Mouse (Mus musculus) kidney, embryonic 15.5 days (tissue): ENCODE measurements at regions not wholly inside any gene's neighbourhood (a gene's known extent, or its start where the extent isn't known, plus 50 kb on each side); places are given as distances from the start of the nearest gene placed in this dataset.

Experiments used
- ATAC-seq: fragments of 200-750 bp; cut with Nextera tagmentation; replicated peaks from 2 replicates; pipeline ENCODE4 v1.8.0; 2017; ENCODE audit warnings: moderate TSS enrichment; ENCODE audit not compliant: low FRiP score
- H3K27ac ChIP-seq: fragments of 300-500 bp; sonication (generic); 2 replicates; pipeline ENCODE4 v1.5.1; 2015; ENCODE audit warnings: mild to moderate bottlenecking, inconsistent platforms
- H3K27me3 ChIP-seq: fragments of 300-500 bp; sonication (generic); 2 replicates; pipeline ENCODE4 v1.6.1; 2015; ENCODE audit warnings: inconsistent platforms
- H3K36me3 ChIP-seq: fragments of 300-500 bp; sonication (generic); 2 replicates; pipeline ENCODE4 v1.6.1; 2015; ENCODE audit warnings: inconsistent platforms
- H3K4me1 ChIP-seq: fragments of 300-500 bp; sonication (generic); 2 replicates; pipeline ENCODE4 v1.6.1; 2015; ENCODE audit warnings: inconsistent platforms
- H3K4me2 ChIP-seq: fragments of 300-500 bp; sonication (generic); 2 replicates; pipeline ENCODE4 v1.6.1; 2015; ENCODE audit warnings: moderate library complexity, mild to moderate bottlenecking, inconsistent platforms
- H3K4me3 ChIP-seq: fragments of 300-500 bp; sonication (generic); replicated peaks from 2 replicates; pipeline ENCODE4 v1.5.1; 2015; ENCODE audit warnings: mild to moderate bottlenecking, inconsistent platforms
- H3K9ac ChIP-seq: fragments of 300-500 bp; sonication (generic); 2 replicates; pipeline ENCODE4 v1.6.1; 2015; ENCODE audit warnings: mild to moderate bottlenecking, inconsistent platforms
- H3K9me3 ChIP-seq: fragments of 300-500 bp; sonication (generic); replicated peaks from 2 replicates; pipeline ENCODE4 v1.6.1; 2016; ENCODE audit warnings: inconsistent platforms
- WGBS: fragments of 180-500 bp; shearing (Covaris S2); methylation state at CpG from one replicate; pipeline ENCODE4 v1.1.7; 2015; ENCODE audit warnings: mixed read lengths; 5-methylcytosine and 5-hydroxymethylcytosine counted together

DNA sequence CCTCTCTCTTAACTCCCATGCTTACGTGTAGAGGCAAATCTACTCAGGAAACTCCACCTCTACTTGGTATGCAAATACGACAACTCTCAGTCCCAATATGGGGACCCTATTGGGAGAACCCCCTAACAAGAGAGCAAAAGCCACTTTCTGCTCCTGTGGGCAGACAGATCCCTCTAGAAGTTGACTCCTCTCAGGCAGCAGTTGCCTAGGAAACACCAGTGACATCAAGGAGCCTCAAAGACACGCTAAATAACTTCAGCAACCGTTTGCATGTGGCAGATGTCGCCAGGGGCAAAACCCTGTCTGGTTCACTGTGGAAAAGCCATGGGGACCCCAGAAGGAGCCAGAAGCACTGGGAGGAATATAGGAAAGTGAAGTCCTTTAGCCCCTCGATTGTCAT, 147.5 kb downstream of the Rybp start:
- Histone ChIP-seq H3K4me2 (no peak overlapping the region), H3K9me3 (no peaks in the 10 kb centered on the region), H3K4me1 (peaks cover 26% of the 10 kb centered on the region), H3K27me3 (peaks cover 47% of the 10 kb centered on the region), H3K9ac (no peak overlapping the region), H3K27ac (no peak overlapping the region), H3K36me3 (no peaks in the 10 kb centered on the region), H3K4me3 (no peak overlapping the region)
- no peak for ATAC-seq
- 48% methylated on average over 6 of the region's 6 CpGs for WGBS

DNA sequence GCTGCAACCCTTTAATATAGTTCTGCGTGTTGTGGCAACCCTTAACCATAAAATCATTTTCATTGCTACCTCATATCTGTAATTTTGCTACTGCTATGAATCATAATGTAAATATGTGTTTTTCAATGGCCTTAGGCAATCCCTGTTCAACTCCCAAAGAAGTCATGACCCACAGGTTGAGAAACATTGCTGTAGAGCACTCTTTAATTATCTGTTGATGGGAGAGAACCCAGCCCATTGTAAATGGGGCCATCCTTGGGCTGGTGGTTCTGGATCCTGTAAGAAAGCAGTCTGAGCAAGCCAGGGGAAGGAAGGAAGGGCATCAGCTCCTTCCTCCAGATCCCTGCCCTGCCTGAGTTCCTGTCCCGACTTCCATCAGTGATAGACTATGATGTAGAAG, 148.6 kb downstream of the Rybp start:
- Histone ChIP-seq H3K4me2 (no peak overlapping the region), H3K27ac (no peak overlapping the region), H3K4me1 (peaks cover 16% of the 10 kb centered on the region), H3K36me3 (no peaks in the 10 kb centered on the region), H3K27me3 (peaks cover 47% of the 10 kb centered on the region), H3K4me3 (no peak overlapping the region), H3K9me3 (no peaks in the 10 kb centered on the region), H3K9ac (no peak overlapping the region)
- no peak for ATAC-seq
- 83% methylated on average over 2 of the region's 2 CpGs for WGBS

DNA sequence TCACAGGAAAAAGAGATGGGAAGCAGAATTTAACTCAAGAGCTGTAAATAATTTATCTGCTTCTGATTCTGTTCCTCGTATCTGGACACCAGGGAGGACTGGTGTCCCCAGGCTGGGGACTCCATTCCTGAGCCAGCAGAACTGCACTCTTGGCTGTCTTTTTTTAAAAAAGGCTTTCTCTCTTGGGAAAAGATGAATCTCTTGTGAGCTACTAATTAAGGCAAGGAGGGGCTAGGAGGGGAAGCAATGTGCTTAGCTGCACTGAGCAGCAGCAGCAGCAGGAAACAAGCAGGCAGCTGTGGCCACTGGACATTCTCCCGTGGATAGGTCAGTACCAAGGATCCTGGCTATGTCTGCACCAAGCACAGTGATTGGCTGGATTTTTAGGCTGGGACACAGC, 152.1 kb downstream of the Rybp start:
- Histone ChIP-seq H3K4me1 (peaks cover 5% of the 10 kb centered on the region), H3K9me3 (no peaks in the 10 kb centered on the region), H3K27ac (no peak overlapping the region), H3K27me3 (peaks cover 31% of the 10 kb centered on the region), H3K9ac (no peak overlapping the region), H3K4me2 (no peak overlapping the region), H3K36me3 (no peaks in the 10 kb centered on the region), H3K4me3 (no peak overlapping the region)
- no peak for ATAC-seq
- WGBS, result 19% methylated on average over 2 of the region's 2 CpGs

DNA sequence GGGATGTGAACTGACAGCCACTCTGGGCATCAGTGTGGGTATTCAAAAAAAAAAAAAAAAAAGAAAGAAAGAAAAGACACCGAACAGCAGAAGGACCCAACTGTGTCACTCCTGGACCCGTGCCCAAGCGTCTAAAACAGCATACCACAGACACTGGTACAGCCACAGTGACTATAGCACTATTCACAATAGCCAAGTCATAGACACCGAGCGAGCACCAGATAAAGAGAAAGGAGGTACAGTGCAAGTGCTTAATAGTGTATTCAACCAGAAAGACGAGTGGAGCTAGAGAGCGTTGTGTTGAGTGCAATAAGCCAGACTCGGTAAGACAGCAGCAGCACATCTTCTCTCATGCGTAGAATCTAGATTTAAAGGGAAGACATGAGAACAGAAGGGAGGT, 153.3 kb downstream of the Rybp start:
- H3K4me1 ChIP-seq, result peaks cover 4% of the 10 kb centered on the region
- H3K4me3 ChIP-seq, result no peak overlapping the region
- no peak for ATAC-seq
- no peak overlapping the region for H3K27ac ChIP-seq
- H3K36me3 ChIP-seq, result no peaks in the 10 kb centered on the region
- H3K9me3 ChIP-seq, result no peaks in the 10 kb centered on the region
- peaks cover 25% of the 10 kb centered on the region; the same call in 1 of the 2 replicates for H3K27me3 ChIP-seq
- H3K4me2 ChIP-seq, result no peak overlapping the region
- 85% methylated on average over 9 of the region's 9 CpGs for WGBS
- no peak overlapping the region for H3K9ac ChIP-seq

DNA sequence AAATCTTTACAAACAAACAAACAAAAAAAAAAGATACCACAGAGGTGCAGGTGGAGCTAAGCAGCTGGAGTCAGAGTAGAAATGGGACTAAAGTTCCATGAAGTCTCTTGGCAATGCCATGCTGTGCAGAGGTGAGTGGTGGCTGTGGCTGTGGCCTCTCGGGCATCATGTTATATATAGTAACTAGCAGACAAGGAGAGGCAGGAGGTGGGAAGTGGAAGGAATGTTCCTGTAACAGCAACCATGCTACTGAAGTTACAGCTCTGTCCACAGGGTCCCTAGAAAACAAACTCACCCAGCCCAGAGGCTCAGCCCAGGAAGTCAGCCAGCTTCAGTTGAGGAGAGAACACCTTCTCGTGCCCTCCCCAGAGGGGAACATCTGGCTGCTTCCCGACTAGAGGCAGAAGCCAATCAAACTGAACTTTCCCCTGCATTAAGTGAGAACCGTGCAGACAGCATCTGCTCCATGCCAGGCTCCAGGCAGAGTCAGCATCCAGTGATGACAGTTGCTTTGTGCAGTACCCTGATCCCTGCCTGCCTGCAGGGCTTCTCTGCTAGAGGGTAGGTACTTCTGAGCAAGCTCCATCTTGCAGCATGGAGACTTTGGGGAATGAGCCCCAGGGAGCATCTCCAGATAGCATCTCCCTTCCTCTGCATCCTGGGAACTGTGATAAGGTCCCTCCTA, 154.2 kb downstream of the Rybp start:
- 35% methylated on average over 4 of the region's 4 CpGs for WGBS

DNA sequence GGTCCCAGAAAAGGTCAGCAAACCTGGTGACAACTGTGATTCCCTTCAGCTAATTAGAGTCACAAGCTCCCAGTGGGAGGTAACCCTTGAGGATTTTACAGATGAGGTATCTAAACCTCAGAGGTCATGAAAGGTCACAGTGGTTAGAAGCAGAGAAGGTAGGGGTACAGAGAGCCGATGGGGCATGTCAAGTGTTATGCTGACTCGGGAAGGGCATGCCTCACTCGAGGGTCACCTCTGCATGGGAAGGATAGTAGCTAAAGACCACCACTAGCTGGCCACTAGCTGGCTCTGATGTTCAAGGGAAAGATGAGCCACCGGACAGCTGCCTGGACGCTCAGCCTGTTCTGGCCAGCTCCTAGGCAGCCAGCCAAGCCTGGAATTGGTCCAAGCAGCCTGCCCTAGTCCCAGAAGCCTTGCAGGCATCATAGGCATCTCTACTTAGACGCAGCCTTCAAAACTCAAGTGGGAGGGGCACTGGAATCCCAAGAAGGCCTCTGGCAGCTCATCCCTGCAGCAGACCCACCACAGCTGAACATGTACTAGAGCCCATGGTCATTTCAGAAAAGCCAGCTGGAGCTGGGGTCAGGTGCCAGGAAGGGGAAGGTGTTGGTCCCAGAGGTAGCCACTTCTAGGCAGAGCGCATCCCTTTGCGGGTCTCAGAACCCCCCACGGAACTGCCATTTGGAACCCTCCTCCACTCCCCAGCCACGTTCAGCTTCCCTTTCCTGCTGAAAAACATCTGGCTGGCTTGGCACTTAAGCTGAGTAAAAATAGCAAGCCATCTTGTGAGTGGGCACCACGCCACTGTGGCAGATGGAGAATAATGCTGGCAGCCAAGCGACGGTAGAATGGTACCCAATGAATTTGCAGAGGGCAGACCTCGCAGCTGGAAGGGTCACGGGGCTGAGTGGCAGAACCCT, 159.8 kb downstream of the Rybp start:
- Histone ChIP-seq H3K4me1 (peaks cover 15% of the 10 kb centered on the region), H3K27ac (no peak overlapping the region), H3K4me2 (no peak overlapping the region), H3K9me3 (no peaks in the 10 kb centered on the region), H3K27me3 (peaks cover 5% of the 10 kb centered on the region; the same call in 1 of the 2 replicates), H3K4me3 (no peak overlapping the region), H3K9ac (no peak overlapping the region), H3K36me3 (no peaks in the 10 kb centered on the region)
- 33% methylated on average over 15 of the region's 15 CpGs for WGBS
- ATAC-seq, result peak; percentile 62

More for the DNA sequence above, 154.2 kb downstream of the Rybp start:
- H3K9ac ChIP-seq, result no peak overlapping the region
- H3K27ac ChIP-seq, result no peak overlapping the region
- H3K9me3 ChIP-seq, result no peaks in the 10 kb centered on the region
- no peaks in the 10 kb centered on the region for H3K36me3 ChIP-seq
- H3K4me3 ChIP-seq, result no peak overlapping the region
- H3K27me3 ChIP-seq, result peaks cover 21% of the 10 kb centered on the region; the same call in 1 of the 2 replicates
- H3K4me2 ChIP-seq, result no peak overlapping the region
- H3K4me1 ChIP-seq, result peaks cover 4% of the 10 kb centered on the region
- no peak for ATAC-seq

DNA sequence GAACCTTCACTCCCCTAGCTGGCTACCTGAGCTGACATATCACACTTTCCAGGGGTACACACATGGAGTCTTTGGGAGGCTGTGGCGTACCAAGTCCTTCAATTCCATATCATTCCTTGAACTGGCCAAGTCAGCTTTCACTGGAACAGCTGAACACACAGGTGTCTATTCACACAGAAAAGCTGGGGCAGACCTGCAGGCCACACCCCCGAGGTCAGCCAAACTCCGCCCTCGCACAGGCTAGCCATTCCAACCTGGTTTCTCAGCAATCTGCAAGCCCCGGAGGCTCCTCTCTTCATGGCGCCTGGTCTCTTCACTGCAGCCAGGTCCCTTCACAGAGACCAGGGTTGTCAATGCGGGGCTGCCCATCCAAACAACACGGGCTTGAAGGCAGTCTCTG, 160.5 kb downstream of the Rybp start:
- Histone ChIP-seq H3K4me3 (no peak overlapping the region), H3K4me1 (peaks cover 15% of the 10 kb centered on the region), H3K9me3 (no peaks in the 10 kb centered on the region), H3K27ac (no peak overlapping the region), H3K27me3 (peaks cover 11% of the 10 kb centered on the region; the same call in 1 of the 2 replicates), H3K4me2 (no peak overlapping the region), H3K36me3 (no peaks in the 10 kb centered on the region), H3K9ac (no peak overlapping the region)
- 61% methylated on average over 8 of the region's 8 CpGs for WGBS
- ATAC-seq, result no peak

DNA sequence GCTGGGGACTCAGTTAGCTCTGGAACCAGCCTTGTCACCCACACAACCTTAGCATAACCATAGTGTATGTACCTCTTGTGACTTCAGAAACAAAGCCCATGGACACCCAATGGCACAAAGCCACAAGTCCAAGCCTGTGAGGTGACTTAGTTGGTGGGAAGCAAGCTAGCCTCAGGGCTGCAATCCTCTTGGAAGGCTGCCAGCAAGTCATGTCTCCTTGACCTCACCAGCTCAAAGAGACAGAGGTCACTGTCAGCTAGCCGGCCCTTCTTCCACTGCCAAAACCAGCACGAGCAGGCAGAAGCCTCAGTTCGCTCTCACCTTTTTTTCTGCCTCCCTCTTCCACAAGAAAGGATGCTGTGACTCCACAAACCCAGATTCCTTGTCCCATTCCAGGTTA, 161.0 kb downstream of the Rybp start:
- no peak overlapping the region for H3K4me2 ChIP-seq
- no peak overlapping the region for H3K9ac ChIP-seq
- no peaks in the 10 kb centered on the region for H3K9me3 ChIP-seq
- no peak overlapping the region for H3K27ac ChIP-seq
- peaks cover 15% of the 10 kb centered on the region for H3K4me1 ChIP-seq
- H3K36me3 ChIP-seq, result no peaks in the 10 kb centered on the region
- no peak overlapping the region for H3K4me3 ChIP-seq
- ATAC-seq, result no peak
- peaks cover 15% of the 10 kb centered on the region for H3K27me3 ChIP-seq
- 81% methylated on average over 3 of the region's 3 CpGs for WGBS

DNA sequence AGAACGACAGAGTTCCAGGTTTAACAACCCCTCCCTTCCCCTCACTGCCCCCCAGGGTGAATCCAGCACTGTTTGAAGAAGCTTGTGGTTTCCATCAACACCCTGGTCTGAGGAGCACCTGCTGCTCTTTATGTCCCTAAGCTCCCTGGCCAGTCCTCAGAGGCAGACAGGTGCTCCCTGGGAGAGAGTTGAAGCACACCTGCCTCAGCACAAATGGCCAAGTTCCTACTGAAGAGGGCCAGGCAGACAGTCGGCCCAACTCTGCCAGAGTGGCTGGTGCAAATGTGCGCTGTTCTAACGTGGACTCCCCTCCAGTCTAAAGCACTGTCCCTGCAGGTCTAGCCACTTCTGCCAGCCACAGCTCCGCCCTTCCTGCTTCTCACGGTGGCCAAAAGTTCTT, 166.0 kb downstream of the Rybp start:
- Histone ChIP-seq H3K9me3 (no peaks in the 10 kb centered on the region), H3K4me1 (0 out of 2 replicates have a peak, but pooled peaks cover 11% of the 10 kb centered on the region), H3K9ac (no peak overlapping the region), H3K27ac (no peak overlapping the region), H3K4me2 (no peak overlapping the region), H3K27me3 (peaks cover 21% of the 10 kb centered on the region), H3K36me3 (no peaks in the 10 kb centered on the region), H3K4me3 (no peak overlapping the region)
- WGBS, result 56% methylated on average over 6 of the region's 6 CpGs
- ATAC-seq, result no peak

DNA sequence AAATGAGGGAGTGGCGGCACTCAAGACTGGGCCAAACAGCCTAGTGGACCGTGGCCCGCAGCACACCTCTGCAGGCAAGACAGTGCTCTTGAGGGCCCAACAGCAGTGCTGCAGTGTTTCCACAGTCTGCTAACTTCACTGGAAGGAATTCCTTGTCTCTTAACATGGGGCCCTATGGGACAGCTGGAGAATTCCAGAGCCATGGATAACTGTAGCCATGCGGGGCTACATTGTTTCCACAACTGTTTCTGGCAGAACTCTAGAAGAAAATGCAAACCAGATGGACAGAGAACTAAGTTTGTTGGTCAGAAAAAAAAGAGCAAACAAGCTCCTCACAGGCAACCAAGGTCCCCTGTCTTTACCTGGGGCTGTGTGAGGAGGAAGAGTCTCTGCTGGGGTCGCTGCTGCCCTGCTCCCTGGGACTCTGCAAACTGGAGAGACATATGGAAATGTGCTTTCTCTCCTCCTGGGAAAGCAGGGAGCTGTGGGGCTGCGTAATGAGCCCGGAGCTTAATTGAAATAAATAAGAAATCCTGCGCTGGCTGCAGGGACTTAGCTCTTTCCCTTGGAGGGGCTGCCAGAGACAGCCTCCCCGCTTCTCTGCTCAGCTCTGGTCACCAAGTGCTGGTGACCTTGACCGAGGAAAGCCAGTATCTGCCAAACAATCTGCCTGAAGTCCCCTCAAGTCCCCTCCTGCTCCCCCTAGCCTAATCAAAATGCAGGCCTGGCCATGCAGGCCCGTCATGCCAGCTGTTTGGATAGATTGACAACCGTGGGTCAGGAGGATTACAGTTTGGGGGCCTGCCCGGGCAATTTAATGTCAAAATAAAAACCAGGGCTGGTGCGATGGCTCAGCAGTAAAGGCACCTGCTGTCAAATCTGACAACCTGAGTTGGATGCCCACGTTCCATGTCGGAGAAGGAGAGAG, 167.0 kb downstream of the Rybp start:
- no peak overlapping the region for H3K4me2 ChIP-seq
- ATAC-seq, result no peak
- WGBS, result 72% methylated on average over 16 of the region's 16 CpGs
- H3K36me3 ChIP-seq, result no peaks in the 10 kb centered on the region
- no peaks in the 10 kb centered on the region for H3K9me3 ChIP-seq
- H3K4me1 ChIP-seq, result 0 out of 2 replicates have a peak, but pooled peaks cover 11% of the 10 kb centered on the region
- peaks cover 24% of the 10 kb centered on the region for H3K27me3 ChIP-seq
- H3K4me3 ChIP-seq, result no peak overlapping the region
- 0 out of 2 replicates have a peak overlapping the region, but pooled peaks have one; percentile 13 for H3K27ac ChIP-seq
- no peak overlapping the region for H3K9ac ChIP-seq

DNA sequence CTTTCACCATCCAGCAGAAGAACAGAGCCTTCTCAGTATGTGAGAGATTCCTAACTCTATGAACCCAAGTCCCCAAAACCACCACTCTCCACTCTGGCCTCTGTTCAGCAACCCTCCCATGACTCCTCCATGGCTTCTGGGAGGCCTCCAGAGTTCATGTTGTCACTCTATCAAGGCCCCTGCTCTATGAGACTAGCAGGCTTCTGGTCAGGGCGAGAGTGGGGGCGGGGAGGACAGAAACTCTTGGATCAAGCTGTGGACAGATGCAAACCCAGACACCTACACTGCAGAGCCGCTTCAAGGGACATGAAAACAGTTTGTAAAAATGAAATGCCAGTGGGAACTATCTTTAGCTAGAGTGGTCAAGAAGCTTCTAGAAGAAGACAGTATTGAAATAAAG, 170.2 kb downstream of the Rybp start:
- Histone ChIP-seq H3K36me3 (no peaks in the 10 kb centered on the region), H3K4me1 (peaks cover 23% of the 10 kb centered on the region), H3K9me3 (no peaks in the 10 kb centered on the region), H3K27me3 (peaks cover 29% of the 10 kb centered on the region), H3K9ac (no peak overlapping the region), H3K27ac (no peak overlapping the region), H3K4me2 (no peak overlapping the region), H3K4me3 (no peak overlapping the region)
- no peak for ATAC-seq
- 83% methylated on average over 3 of the region's 3 CpGs for WGBS
